Mouse (Mus musculus) hindbrain, embryonic 14.5 days (tissue): Measurements from ENCODE around the gene Gmds. TPM values are rescaled to one million over a fixed set of nuclear protein-coding genes. Genes with fewer than 3 reads are reported as not detected.

ENCODE experiments used
- ATAC-seq: fragments of 200-750 bp; cut with Nextera tagmentation; 2 replicates; pipeline ENCODE4 v1.8.0; 2017; ENCODE audit warnings: moderate number of reproducible peaks, mild to moderate bottlenecking, moderate TSS enrichment, moderate library complexity; ENCODE audit not compliant: low FRiP score
- DNase-seq: peaks from one replicate; pipeline ENCODE4 v3.0.0-alpha.2; 2015; ENCODE audit warnings: low spot score
- H3K27ac ChIP-seq: fragments of 300-500 bp; sonication (generic); 2 replicates; pipeline ENCODE4 v1.5.1; 2014; ENCODE audit warnings: mild to moderate bottlenecking, moderate library complexity
- H3K27me3 ChIP-seq: fragments of 300-500 bp; sonication (generic); 2 replicates; pipeline ENCODE4 v1.6.1; 2014; ENCODE audit warnings: mild to moderate bottlenecking, low read length, mixed read lengths; ENCODE audit not compliant: control insufficient read depth, insufficient read depth
- H3K36me3 ChIP-seq: fragments of 300-500 bp; sonication (generic); replicated peaks from 2 replicates; pipeline ENCODE4 v1.6.1; 2014; ENCODE audit not compliant: control insufficient read depth, insufficient read depth
- H3K4me1 ChIP-seq: fragments of 300-500 bp; sonication (generic); replicated peaks from 2 replicates; pipeline ENCODE4 v1.6.1; 2014; ENCODE audit warnings: antibody characterized with exemption, low read length, mixed read lengths; ENCODE audit not compliant: control insufficient read depth, insufficient read depth
- H3K4me2 ChIP-seq: fragments of 300-500 bp; sonication (generic); replicated peaks from 2 replicates; pipeline ENCODE4 v1.6.1; 2014; ENCODE audit warnings: mild to moderate bottlenecking, moderate library complexity
- H3K4me3 ChIP-seq: fragments of 300-500 bp; sonication (generic); replicated peaks from 2 replicates; pipeline ENCODE4 v1.5.1; 2014; ENCODE audit warnings: mild to moderate bottlenecking, low read length
- H3K9ac ChIP-seq: fragments of 300-500 bp; sonication (generic); 2 replicates; pipeline ENCODE4 v1.6.1; 2014
- H3K9me3 ChIP-seq: fragments of 300-500 bp; sonication (generic); 2 replicates; pipeline ENCODE4 v1.6.1; 2016; ENCODE audit warnings: low read length; ENCODE audit not compliant: control insufficient read depth
- WGBS: fragments of 180-500 bp; shearing (Covaris S2); extraction: QIAGEN DNeasy Blood & Tissue Kit; methylation state at CpG from one replicate; pipeline ENCODE4 v1.1.7; 2014; 5-methylcytosine and 5-hydroxymethylcytosine counted together
- polyA plus RNA-seq: library from polyadenylated mRNA; unstranded; fragments of >200 nt; fragmentation: Nextera tagmentation; extraction: Ambion mirVana; gene quantifications from 2 replicates; pipeline ENCODE4 v1.2.1, GENCODE M21; 2014

Gene Gmds
- polyA plus RNA-seq, 1 experiment from 2014 or later = 39.8 TPM

GRCm38 (mm10) chr13:31919716-31920115 lies 418.8 kb downstream of the Gmds start:
- Histone ChIP-seq H3K27ac (no peak overlapping the region), H3K36me3 (no peaks in the 10 kb centered on the region)
- ATAC-seq = no peak

GRCm38 (mm10) chr13:31917387-31917786 lies 421.2 kb downstream of the Gmds start:
- Histone ChIP-seq H3K4me2 (no peak overlapping the region), H3K9me3 (no peaks in the 10 kb centered on the region), H3K9ac (no peak overlapping the region), H3K4me3 (no peak overlapping the region), H3K27me3 (no peaks in the 10 kb centered on the region), H3K36me3 (no peaks in the 10 kb centered on the region), H3K27ac (no peak overlapping the region), H3K4me1 (no peaks in the 10 kb centered on the region)
- ATAC-seq = no peak
- DNase-seq = no peak
- WGBS = 45% methylated on average over 5 of the region's 5 CpGs

More at GRCm38 (mm10) chr13:31919716-31920115, 418.8 kb downstream of the Gmds start:
- Histone ChIP-seq H3K9me3 (no peaks in the 10 kb centered on the region), H3K27me3 (no peaks in the 10 kb centered on the region), H3K4me3 (no peak overlapping the region), H3K9ac (no peak overlapping the region), H3K4me2 (no peak overlapping the region), H3K4me1 (no peaks in the 10 kb centered on the region)
- DNase-seq = no peak
- WGBS = 88% methylated on average over 2 of the region's 2 CpGs

GRCm38 (mm10) chr13:31915748-31916147 lies 422.8 kb downstream of the Gmds start:
- ATAC-seq (no peak), DNase-seq (no peak)
- H3K9me3 ChIP-seq = no peaks in the 10 kb centered on the region
- WGBS = 60% methylated on average over 6 of the region's 6 CpGs
- no peak overlapping the region for H3K9ac ChIP-seq
- no peaks in the 10 kb centered on the region for H3K27me3 ChIP-seq
- 0 out of 2 replicates have a peak, but pooled peaks cover 5% of the 10 kb centered on the region for H3K4me1 ChIP-seq
- H3K27ac ChIP-seq = no peak overlapping the region
- no peak overlapping the region for H3K4me3 ChIP-seq
- H3K4me2 ChIP-seq = no peak overlapping the region
- no peaks in the 10 kb centered on the region for H3K36me3 ChIP-seq

- Histone ChIP-seq H3K9ac (no peak overlapping the region), H3K36me3 (no peaks in the 10 kb centered on the region), H3K9me3 (no peaks in the 10 kb centered on the region), H3K4me3 (no peak overlapping the region), H3K4me2 (no peak overlapping the region), H3K4me1 (0 out of 2 replicates have a peak, but pooled peaks cover 5% of the 10 kb centered on the region), H3K27me3 (no peaks in the 10 kb centered on the region), H3K27ac (no peak overlapping the region)
- WGBS = 78% methylated on average over 4 of the region's 4 CpGs
- ATAC-seq (no peak), DNase-seq (no peak)
Measured at GRCm38 (mm10) chr13:31914901-31915587, 423.5 kb downstream of the Gmds start.

- Histone ChIP-seq H3K36me3 (no peaks in the 10 kb centered on the region), H3K4me1 (0 out of 2 replicates have a peak, but pooled peaks cover 5% of the 10 kb centered on the region), H3K27me3 (no peaks in the 10 kb centered on the region), H3K4me3 (no peak overlapping the region), H3K4me2 (no peak overlapping the region), H3K9me3 (no peaks in the 10 kb centered on the region), H3K27ac (no peak overlapping the region), H3K9ac (no peak overlapping the region)
- DNase-seq = no peak
- WGBS = 24% methylated on average over 5 of the region's 5 CpGs
- no peak for ATAC-seq
Measured at GRCm38 (mm10) chr13:31911956-31912355, 426.6 kb downstream of the Gmds start.

GRCm38 (mm10) chr13:31911362-31911761 lies 427.2 kb downstream of the Gmds start:
- Histone ChIP-seq H3K4me3 (no peak overlapping the region), H3K4me2 (no peak overlapping the region), H3K4me1 (0 out of 2 replicates have a peak, but pooled peaks cover 5% of the 10 kb centered on the region), H3K27ac (no peak overlapping the region), H3K9me3 (no peaks in the 10 kb centered on the region), H3K36me3 (no peaks in the 10 kb centered on the region), H3K9ac (no peak overlapping the region), H3K27me3 (no peaks in the 10 kb centered on the region)
- no peak for ATAC-seq
- WGBS = 60% methylated on average over 2 of the region's 2 CpGs
- DNase-seq = no peak

GRCm38 (mm10) chr13:31909031-31909430 lies 429.5 kb downstream of the Gmds start:
- 86% methylated on average over 3 of the region's 3 CpGs for WGBS
- DNase-seq (no peak), ATAC-seq (no peak)
- H3K4me1 ChIP-seq = 0 out of 2 replicates have a peak, but pooled peaks cover 5% of the 10 kb centered on the region
- H3K27me3 ChIP-seq = no peaks in the 10 kb centered on the region
- H3K4me2 ChIP-seq = no peak overlapping the region
- no peaks in the 10 kb centered on the region for H3K9me3 ChIP-seq
- H3K27ac ChIP-seq = no peak overlapping the region
- no peak overlapping the region for H3K9ac ChIP-seq
- H3K4me3 ChIP-seq = no peak overlapping the region
- H3K36me3 ChIP-seq = no peaks in the 10 kb centered on the region

GRCm38 (mm10) chr13:31906514-31906913 lies 432.0 kb downstream of the Gmds start:
- H3K27ac ChIP-seq = no peak overlapping the region
- 62% methylated on average over 1 of the region's 1 CpGs for WGBS

GRCm38 (mm10) chr13:31900191-31900590 lies 438.3 kb downstream of the Gmds start:
- H3K4me1 ChIP-seq = no peaks in the 10 kb centered on the region

More at GRCm38 (mm10) chr13:31906514-31906913, 432.0 kb downstream of the Gmds start:
- ATAC-seq (no peak), DNase-seq (no peak)
- Histone ChIP-seq H3K9ac (no peak overlapping the region), H3K4me1 (no peaks in the 10 kb centered on the region), H3K9me3 (no peaks in the 10 kb centered on the region), H3K36me3 (no peaks in the 10 kb centered on the region), H3K27me3 (no peaks in the 10 kb centered on the region), H3K4me2 (no peak overlapping the region), H3K4me3 (no peak overlapping the region)

More at GRCm38 (mm10) chr13:31900191-31900590, 438.3 kb downstream of the Gmds start:
- Histone ChIP-seq H3K9ac (no peak overlapping the region), H3K36me3 (no peaks in the 10 kb centered on the region), H3K27me3 (no peaks in the 10 kb centered on the region), H3K27ac (no peak overlapping the region), H3K9me3 (no peaks in the 10 kb centered on the region), H3K4me2 (no peak overlapping the region), H3K4me3 (no peak overlapping the region)
- ATAC-seq = no peak
- WGBS = 47% methylated on average over 3 of the region's 3 CpGs
- DNase-seq = no peak
